In the genomic region with DNA sequence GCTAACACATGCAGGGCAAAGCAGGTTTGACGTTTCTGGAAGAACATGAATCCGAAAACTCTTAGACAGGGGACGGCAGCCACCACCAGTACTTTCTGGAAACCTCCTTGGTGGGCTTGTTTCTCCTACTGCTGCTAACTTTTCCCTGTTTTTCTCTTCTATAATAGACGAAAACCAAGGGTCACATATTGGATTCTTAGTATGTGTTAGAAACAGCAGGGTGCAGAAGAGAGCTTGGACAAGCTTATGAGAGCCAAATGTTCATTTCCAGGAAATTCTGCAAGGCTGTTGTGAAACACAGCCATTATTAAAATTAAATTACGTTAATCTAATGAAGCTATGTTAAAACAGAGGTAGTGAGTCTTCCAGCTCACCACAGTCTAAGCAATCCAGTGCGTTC, we compare ENCODE assay signal across 19 mouse cellular contexts.
"Had no signal": no experiment of that assay in that cellular context is flagged by ENCODE, and none has a peak within 500 bp of the region (broad histone marks: within the 10 kb centered on the region; RNA-seq: fewer than 3 reads in every experiment).

No protein-coding gene starts in this region.

- H3K9me3 ChIP-seq: lung, embryonic 15.5 days; neural tube, embryonic 15.5 days had no signal

- H3K36me3 ChIP-seq: lung, embryonic 15.5 days; midbrain, embryonic 10.5 days; midbrain, embryonic 13.5 days; neural tube, embryonic 13.5 days; neural tube, embryonic 15.5 days had no signal

- H3K27me3 ChIP-seq: lung, embryonic 15.5 days; midbrain, embryonic 13.5 days; neural tube, embryonic 13.5 days; neural tube, embryonic 15.5 days had no signal

- DNase-seq: lung, adult 18-20 months; lung, postnatal 10 days; lung, postnatal 4 days; retina, postnatal 1 day; right cerebral cortex, adult 18-20 months; right cerebral cortex, postnatal 25 days; right cerebral cortex, postnatal 4 days; spleen, adult 18-20 months; thymus, adult 2 months; thymus, postnatal 25 days; thymus, postnatal 4 days had no signal

- ATAC-seq: midbrain, embryonic 13.5 days; midbrain, embryonic 16.5 days had no signal

- H3K4me3 ChIP-seq: lung, embryonic 15.5 days; midbrain, embryonic 10.5 days; midbrain, embryonic 13.5 days; myocyte; neural tube, embryonic 13.5 days; neural tube, embryonic 15.5 days had no signal

- H3K27ac ChIP-seq: liver, embryonic 14.5 days; lung, embryonic 15.5 days; midbrain, embryonic 10.5 days; midbrain, embryonic 13.5 days; neural tube, embryonic 13.5 days; neural tube, embryonic 15.5 days had no signal

- H3K4me2 ChIP-seq: lung, embryonic 15.5 days; midbrain, embryonic 13.5 days; neural tube, embryonic 13.5 days; neural tube, embryonic 15.5 days had no signal

- H3K4me1 ChIP-seq: neural tube, embryonic 15.5 days had no signal

- H3K9ac ChIP-seq: liver, embryonic 14.5 days; lung, embryonic 15.5 days; midbrain, embryonic 13.5 days; neural tube, embryonic 13.5 days; neural tube, embryonic 15.5 days had no signal
